Mouse (Mus musculus) cerebellum, postnatal 10 days (tissue): Measurements from ENCODE around the gene Gm10322.
A peak's percentile ranks its signal among the peaks of the same experiment; 100 is the strongest.

Experiments
- DNase-seq, 2 experiments: peaks; one replicate each; pipeline ENCODE4 v3.0.0; 2021; ENCODE audit warnings: mixed read lengths in 2 of 2

The Gm10322 gene

DNA sequence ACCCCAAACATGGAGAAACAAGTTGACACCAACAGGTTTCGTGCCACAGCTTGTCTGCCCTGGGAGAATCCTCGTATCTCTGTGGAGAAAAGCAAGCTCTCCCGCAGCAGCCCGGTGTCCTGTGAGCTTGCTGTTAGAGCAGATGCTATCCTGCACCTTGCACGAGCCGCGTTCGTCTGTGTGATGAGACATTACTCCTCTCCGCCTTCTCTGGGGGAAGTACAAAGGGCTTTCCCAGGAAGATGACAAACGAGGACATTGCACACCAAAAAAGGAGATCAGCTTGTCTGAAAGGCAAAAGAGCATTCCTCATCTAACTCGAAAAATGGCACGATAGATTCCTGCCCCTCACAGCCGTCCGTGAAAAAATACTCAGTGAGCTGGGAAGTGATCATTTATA is 13.0 kb upstream of the Gm10322 start:
- DNase-seq: peak; percentile 54 to 57

DNA sequence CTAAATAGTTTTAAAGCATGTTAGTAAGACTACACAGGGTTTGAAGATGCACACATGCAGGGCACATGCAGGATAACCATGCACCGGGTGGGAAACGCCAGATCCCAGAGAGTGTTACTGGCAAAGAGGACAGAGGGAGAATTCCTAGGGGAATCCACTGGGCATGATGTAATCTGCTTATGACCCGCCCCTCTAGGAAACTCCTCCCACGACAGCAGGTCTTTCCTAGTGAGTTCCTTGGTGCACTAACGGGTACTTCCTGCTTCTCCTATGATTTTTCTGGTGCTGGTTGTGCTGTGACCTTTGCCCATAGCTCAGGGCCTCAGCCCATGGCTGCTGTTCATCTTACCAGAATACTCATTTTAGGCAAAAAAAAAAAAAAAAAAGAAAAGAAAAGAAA is 12.0 kb upstream of the Gm10322 start:
- peak; percentile 39 to 43 for DNase-seq

DNA sequence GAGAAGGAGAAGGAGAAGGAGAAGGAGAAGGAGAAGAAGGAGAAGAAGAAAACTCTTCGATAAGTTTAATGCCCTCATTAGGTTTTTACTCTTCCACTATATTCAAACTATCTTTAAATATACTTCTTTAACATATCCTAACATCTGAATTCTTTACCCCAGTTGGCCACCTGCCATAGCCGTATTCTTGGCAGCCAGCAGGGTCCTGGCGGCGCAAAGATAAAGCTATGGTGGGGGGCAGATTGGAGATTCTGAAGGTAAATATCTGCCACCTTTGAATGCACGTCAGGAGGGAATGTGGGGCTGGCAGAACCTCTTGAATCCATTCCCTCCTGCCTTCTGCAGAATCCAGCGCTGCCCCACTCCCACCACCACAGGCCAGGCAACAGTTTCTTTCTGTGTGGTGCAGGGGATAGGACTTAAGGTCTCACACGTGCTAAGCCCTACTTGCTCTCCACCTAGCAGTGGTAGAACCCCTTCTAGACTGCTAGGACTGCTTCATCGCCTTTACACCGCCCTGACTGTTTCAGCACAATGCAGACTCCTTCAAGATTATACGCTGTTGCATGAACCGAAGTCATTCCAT is 10.9 kb upstream of the Gm10322 start:
- DNase-seq: no peak

DNA sequence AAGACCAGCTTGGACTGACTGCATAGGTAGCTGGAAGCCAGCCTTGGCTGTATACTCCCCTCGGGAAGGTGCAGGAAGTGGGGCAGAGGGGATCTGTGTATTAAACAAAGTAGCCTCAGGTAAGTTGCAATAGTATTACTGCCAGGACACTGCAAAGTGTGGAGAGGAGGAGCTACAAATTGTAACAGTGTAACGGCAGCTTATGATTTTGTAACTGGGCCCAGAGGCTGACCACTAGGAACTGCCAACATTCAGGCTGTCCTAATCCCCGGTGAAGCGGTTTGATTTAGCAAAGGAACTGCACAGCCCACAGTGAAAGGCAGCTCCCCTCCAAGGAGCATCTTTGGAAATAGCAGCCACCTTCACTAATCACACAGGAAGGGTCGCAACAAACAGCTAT is 2.6 kb upstream of the Gm10322 start:
- no peak for DNase-seq

DNA sequence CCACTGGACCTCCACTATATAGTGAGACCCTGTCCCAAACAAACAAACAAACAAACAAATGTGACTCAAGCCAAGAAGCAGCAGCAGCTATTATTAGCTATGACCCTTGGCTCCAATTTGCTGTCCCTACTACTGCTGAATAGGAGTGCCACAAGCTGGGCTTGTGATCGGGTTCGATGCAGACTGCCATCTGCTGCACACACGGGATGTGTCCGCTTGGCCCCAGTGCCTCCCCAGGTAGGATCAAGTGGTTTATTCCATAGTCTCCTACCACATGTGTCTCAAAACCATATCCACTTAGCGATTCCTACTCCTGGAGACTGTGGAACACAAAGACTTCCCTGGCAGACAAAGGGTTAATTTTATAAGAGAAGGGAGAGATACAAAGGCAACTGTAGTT is 1.7 kb upstream of the Gm10322 start:
- peak; percentile 46 to 61 for DNase-seq

DNA sequence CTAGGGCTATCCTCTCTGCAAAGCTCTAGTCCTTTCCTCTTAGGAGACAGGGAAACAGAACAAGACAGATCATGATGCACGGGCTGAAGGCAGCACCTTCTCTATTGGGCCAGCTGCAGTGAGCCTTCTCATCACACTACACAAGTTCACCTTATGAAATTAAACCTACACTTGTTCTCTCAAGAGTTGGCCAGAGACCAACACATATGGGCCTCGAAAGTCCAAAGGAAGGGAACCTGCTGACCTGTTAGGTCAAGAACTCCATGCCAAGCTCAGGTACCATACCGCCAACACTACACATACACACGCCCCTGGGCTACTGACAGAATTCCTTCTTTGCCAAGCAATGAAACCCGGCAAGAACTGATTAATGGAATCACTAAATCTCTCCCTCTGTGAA is 452 bp upstream of the Gm10322 start:
- DNase-seq: peak in 1 of 2 experiments; percentile 25

DNA sequence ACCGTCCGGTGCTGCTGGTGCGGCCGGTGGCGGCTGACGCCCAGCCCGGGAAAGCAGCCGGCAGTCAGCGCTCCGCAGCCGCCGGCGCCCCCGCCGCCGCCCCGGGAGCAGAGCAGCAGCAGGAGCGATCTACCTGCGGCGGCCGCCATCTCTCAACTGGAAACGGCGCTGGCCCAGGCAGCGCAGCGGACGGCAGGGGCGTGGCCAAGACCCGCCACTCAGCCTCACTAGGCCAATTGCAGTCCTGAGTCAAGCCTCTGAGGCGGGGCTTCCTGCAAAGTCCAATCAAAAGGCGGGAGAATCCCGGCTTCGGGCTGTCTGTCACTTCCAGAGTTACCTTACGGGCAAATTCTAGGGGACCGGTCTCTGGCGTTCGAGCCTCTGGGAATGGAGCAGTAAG is 659 bp downstream of the Gm10322 start, which contains the start of gene Mcu:
Gene Mcu, minus strand, starts transcription at position 171 of the 400 bp plus-strand sequence.
- DNase-seq: peak; percentile 98

DNA sequence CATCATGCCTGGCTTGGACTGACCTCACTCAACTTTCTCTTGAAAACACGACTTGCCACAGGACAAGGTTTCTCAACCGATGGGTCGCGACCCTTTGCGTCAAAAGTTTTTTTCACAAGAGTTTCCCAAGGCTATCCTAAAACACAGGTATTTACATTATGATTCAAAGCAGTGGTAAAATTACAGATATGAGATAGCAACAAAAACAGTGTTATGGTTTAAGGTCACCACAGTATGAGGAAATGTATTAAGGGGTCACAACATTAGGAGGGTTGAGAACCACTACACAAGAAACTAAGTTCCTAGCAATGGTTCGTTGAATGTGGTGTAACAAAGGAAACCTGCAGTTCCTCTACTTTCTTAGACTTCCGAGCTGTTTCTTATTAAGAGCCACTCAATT is 1.9 kb downstream of the Gm10322 start:
- DNase-seq: no peak

DNA sequence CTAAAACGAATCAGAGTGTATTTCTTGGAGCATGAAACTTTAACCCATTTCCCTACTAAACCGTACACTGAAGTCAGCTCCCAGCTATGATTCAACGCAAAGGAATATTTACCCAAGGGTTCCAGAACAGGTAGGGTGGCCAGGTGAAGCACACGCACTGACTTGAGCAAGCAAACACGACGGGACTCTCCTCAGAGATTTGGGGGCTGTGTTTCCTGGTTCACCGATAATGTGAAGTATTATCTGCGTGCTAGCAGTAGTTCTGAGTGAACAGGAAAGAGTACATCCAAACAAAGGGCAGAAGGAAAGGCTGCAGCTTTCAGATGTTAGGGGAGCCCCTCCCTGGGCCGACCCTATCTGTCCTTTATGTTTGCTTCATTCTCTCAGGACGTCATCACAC is 5.5 kb downstream of the Gm10322 start:
- no peak for DNase-seq

DNA sequence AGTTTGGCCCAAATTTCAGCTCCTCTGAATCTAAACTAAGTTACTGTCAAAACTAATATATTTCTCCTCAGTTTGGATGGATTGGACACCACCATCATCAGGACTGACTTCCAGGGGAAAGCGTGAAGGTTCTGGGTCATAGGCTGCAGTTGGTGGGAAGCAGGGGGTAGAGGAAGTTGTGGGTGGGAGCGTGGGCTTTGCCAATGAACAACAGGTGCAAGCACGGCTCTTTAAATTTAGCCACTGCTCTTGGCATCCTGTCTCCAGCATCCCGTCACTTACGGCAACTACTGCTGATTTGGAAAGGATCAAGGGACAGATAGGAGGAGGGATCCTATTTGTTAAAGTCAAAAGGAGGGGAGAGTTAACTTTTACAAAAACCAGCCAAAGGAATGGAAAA is 7.6 kb downstream of the Gm10322 start:
- peak; percentile 51 to 66 for DNase-seq

DNA sequence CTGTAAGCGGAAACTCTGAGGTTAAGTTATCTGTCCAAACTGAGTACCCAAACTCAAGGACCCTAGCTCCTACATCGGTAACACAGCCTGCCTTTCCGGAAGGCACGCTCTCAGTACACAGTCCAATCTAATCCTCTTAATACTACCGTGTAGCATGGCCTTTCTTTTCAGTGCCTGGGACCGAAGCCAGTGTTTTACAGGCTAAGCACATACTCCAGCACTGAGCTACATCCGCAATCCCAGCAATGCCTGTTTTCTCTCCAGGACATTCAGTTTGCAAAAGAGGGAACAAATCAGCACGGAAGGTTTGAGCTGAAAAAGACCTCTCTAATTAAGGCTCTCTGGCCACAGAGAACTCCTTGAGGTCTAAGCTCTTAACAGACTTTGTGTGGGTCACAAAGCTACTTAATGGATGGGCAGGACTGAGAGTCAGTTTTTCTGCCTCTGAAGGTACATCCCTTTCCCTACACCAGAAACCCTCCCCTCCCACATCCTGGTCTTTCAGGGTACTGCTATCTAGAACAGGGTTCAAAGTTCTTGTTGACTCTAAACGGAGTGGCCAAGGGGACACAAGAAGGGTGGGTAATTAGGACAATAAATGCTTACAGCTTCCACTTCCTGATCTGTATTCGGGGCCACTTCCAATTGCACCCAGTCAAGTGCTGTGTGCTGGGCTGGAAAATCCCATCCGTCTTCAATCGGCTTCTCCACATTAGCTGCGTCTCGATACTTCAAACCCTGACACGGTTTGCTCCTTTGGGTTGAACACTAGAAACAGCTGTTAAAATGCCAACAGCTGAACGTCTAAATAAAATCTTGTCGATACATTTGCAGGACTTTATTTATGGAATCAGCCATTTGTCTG is 13.0 kb downstream of the Gm10322 start:
- DNase-seq: no peak

DNA sequence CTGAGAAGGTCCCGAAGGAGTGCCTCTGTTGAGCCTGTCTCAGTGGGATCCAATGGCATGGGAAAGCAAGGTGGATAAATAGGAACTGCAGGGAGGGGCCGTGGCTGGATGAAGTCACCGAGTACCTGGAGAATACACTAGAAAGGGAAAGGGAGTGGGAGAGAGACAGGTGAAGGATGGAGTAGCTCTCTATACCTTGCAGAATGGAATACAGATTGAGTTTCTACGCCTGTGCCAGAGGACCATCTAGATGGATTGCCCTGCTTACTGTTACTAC is 13.6 kb downstream of the Gm10322 start:
- DNase-seq: no peak

DNA sequence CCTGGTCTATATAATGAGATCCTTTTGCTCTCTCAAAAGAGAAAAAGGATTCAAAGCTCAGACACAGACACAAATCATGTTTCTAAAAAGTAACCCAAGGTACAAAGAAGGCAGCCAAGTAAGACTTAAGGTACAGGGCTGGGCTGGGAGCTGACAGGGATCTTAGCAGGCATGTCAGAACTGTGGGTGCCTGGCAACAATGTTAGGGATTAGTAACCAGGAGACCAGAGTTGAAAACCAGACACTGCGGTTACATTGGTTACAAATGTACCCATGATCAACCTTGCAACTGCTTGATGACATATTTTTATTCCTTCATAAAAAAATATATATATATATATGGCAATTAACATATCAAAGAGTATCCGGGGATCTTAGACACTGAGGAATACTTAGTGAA is 20.2 kb downstream of the Gm10322 start:
- DNase-seq: no peak

DNA sequence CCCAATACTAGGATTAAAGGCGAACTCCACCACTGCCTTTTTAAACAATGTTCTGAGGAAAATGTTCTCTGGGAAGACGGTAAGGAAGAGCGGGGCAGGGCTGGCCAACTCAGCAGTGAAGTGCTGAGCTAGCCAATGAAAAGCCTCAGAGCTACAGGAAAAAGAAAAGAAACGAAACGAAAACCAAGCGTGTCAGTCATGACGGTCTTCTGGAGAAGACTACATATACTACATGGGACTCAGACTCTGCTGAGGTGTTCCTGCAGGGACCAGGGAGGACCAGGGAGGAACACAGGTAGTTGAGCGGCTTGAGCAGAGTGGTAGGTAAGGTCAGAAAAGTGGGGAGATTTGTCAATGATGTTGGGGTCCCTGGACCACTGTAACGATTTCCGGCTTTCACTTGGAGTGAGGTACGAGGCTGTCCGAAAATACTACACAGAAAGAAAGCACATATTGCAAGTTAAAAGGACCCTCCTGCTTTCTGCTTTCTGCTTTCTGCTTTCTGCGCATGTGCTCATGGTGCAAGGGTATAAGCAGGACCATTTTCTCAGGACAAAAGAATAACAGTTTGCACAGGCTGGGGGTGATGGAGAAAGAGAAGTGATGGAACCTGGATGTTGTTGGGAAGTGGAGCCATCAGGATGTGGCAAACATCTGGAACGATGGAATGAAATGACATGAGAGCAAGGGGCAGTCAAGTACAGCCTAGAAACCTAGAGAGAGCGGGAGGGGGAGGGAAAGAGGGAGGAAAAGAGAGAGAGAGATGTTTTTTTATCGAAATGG is 21.1 kb downstream of the Gm10322 start:
- DNase-seq: no peak

DNA sequence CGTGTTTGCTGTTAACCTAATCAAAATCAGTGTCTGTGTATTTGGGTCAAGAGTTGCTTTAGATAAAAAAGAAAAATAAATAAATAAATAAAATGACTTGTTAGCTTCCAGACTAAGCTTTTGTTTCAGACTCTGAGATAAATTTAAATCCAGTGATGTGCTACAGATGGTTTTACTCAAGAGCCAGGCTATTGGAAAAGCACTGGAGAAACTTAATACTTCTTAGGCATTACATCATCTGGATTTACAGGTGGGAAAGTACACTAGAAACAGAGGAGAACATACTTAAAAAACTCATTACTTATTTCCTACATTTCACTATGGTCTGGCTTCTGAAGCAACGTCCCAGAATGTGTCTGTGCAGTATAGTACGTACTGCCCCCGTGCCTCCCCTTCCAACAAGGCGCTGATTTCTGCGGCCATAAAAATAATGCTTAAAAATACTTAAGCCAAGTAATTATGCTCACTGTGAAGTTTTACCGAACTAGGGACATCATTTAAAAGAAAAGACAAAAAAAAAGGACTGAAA is 21.8 kb downstream of the Gm10322 start:
- DNase-seq: no peak

DNA sequence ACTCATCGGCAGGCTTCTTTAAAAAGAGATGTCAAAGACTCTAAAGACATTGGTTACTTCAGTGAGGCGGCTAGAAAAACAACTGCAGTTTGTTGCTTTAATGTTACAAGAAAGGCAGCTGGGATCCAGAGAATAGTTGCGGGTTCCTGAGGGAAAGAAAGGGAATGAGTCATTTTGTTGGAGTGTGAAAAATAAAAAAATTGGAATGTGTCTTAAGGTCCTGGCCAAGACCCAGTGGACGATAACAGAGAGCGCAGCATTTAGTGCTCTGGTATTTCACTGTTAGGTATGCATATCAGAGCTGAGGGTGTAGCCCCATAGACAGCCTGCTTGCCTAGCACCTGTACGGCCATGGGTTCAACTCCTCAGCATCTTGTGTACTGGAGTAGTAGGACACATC is 22.7 kb downstream of the Gm10322 start:
- no peak for DNase-seq

DNA sequence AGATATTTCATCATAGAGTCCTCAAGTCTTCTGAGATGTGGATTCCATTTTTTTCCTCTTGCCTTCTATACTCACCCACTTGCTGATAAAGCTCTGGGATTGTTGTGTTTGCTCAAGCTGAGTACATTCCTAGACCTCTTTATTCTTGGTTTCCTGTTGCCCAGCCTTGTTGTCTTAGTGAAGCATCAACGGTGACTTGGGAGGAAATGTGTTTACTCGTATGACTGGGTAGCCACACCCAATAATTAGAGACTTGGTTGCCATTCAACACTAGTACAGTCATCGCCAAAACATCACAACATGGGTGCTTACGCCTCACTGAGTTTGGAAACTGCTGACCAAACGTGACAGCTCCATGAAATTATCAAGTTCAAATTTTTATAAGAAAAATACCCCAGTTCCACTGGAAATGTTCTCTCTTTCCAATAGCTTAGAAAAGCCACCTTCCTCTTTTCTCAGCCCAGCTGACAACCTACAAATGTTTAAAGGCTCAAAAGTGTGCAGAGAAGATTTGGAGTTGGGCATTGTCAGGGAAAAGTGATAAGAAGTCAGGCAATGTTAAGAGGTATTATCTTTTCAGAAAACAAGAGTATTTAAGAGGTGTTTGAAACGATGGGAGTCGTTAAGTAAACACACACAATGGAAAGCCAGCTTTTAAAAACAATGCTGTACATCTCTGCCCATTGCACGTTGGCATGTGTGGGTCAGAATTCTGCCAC is 27.0 kb downstream of the Gm10322 start:
- peak; percentile 59 to 70 for DNase-seq

DNA sequence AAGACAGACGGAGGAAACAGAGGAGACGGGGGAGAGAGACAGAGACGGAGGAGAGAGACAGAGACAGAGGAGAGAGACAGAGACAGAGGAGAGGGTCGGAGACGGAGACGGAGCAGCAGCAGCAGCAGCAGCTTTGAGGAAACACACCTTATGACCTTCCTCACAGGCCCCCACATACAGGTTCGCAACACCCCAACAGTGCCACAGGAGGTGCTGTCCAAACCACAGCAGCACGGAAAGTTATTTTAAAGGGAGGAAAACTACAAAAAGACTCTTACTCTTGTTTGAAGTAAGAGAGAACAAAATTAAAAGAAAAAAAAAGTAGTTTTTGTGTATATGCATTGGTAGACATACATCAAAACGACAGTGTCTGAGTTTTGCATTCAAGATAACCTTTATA is 27.8 kb downstream of the Gm10322 start:
- DNase-seq: no peak

DNA sequence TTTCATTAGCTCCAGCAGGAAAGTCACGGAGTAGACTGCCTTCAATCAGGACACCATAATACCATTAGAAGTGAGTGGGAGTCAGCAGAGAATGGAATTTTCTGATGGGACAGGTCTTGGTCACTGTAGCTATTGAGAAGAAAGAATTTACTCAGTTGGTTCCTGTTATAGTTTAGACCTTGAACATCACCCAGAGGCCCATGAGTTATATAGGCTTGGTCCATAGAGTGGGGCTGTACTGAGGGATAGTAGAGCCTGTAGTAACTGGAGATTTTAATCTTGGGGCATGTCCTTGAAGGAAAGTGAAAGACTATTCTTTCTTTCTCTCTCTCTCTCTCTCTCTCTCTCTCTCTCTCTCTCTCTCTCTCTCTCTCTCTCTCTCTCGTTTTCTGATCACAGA is 28.8 kb downstream of the Gm10322 start:
- no peak for DNase-seq

DNA sequence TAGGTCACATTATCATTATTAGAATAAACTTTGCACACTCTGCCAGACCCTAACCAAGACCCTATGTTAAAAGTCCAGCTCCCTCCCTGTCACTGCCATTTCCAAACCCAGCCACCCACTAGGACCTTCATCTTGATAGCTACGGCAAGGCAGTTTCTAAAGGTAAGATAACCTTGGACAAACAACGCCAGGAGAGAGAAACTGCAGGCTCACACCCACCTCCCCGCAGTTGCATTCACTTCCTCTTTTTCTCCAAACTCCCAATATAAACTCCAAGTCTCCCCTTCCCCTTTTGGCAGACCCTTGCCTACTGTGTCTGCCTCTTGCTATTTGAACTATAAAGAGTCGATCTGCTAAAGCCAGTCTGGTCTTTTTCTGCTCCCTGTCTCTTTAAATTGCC is 29.3 kb downstream of the Gm10322 start:
- no peak for DNase-seq

DNA sequence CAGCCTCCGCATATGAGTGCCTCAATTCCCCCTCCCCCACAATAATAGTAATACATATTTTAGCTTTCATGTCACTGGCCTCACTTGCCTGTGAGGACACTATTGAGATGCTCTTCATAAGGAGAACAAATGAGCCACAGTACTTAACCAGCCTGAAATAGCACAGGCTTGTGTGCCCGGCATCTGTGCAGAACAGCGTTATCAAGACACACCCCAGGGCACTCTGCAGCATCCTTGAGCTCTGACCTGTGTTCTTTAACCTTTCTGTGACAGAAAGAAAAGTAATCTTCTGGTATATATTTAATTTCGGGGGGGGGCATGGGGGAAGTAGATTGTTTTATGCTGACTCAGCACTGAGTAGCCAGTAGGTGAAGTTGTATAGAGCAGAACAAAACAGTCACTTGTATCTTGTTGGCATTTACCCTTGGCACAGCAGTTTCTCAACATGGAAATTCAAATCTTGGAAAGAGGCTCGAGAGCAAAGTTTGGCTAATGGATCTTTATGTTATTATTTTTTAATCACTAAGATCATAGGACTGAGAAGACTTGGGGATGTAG is 31.0 kb downstream of the Gm10322 start:
- no peak for DNase-seq

DNA sequence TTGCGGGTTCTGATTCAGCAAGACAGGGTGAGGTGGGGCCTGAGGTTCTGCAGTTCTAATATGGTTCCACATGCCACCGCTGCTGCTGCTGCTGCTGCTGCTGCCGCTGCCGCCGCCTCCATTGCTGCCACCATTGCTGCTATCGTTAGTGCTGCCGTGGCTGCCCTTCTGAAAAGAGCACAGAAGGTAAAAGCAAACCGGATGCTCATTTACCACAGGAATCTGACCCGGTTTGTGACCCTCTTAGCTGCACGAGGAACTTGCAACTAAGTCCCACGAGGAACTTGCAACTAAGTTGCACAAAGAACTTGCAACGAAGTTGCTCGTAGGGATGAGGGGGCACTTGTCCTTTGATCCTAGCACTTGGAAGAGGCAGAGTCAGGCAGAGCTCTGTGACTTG is 40.9 kb downstream of the Gm10322 start:
- no peak for DNase-seq

DNA sequence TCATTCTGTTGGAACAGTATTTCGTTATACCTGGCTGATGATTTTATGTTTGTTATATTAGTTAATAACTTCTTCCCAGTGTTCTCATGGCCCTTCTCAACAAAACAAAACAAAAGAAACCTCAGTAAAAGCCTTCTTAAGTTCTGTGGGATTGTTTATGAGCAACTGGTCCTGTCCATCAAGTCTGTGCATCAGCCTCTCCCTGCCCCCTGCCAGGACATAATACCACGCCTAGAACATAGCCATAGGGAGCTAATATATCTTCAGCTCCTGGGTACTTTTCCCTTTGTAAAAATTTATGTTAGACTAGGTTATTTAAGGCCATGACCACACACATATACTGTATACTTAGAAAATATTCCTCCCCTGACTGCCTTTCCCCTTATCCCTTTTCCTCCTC is 48.9 kb downstream of the Gm10322 start:
- no peak for DNase-seq
